Mouse (Mus musculus) adrenal gland, adult 18-20 months (tissue): Measurements from ENCODE around the gene Gm5938. TPM values are rescaled to one million over a fixed set of nuclear protein-coding genes. Genes with fewer than 3 reads are reported as not detected.

ENCODE experiments used
- DNase-seq, 2 experiments: peaks; one replicate each; pipeline ENCODE4 v3.0.0; 2021 to 2022; ENCODE audit warnings: low spot score in 2 of 2
- long read RNA-seq, 2 experiments: library from polyadenylated mRNA; stranded (forward); transcript quantifications; one replicate each; pipeline ENCODE4 v2.0.0; 2021
- total RNA-seq, 2 experiments: library from RNA; stranded (reverse); gene quantifications; 1 replicate in 1 of 2; 2 replicates in 1 of 2; pipeline ENCODE4 v1.2.3; 2021

Gene Gm5938
- total RNA-seq = not detected
- long read RNA-seq, experiment 1 = 0 reads
- long read RNA-seq, experiment 2 = 0 reads

- no peak for DNase-seq
These were observed at the start of gene Gm5938 for GRCm38 (mm10) chrX:78125167-78125566. Gm5938 (plus strand) TSS chrX:78125467.

- DNase-seq = no peak
These were observed 34.0 kb upstream of the Gm5938 start, which contains the start of gene Obp1a for GRCm38 (mm10) chrX:78091274-78091673. Obp1a (minus strand) TSS chrX:78091374.

Other genes starting within 250 kb of the Gm5938 start
- not detected for gene 5430402E10Rik, start 200.4 kb upstream of the Gm5938 start, total RNA-seq
- gene Obp1a, start 34.1 kb upstream of the Gm5938 start, total RNA-seq = not detected
- not detected for gene Obp1b, start 61.3 kb downstream of the Gm5938 start, total RNA-seq
- not detected for gene Gm14743, start 120.5 kb downstream of the Gm5938 start, total RNA-seq
- gene 4930480E11Rik, start 244.2 kb downstream of the Gm5938 start, total RNA-seq = not detected